Mouse (Mus musculus): ENCODE measurements around the gene Olfr279. TPM values are rescaled to one million over a fixed set of nuclear protein-coding genes. Genes with fewer than 3 reads are reported as not detected.
"Not testable (repeated sequence)": the region's sequence is repeated elsewhere in the genome, so short reads cannot be mapped to it uniquely, and the experiment has no call there.

Gene Olfr279
- polyA plus RNA-seq, 1 experiment from 2014 or later: not detected

GRCm38 (mm10) chr15:98514146-98514545 lies 21.9 kb downstream of the Olfr279 start:
- Histone ChIP-seq H3K4me1 (peaks cover 29% of the 10 kb centered on the region), H3K27ac (replicated peaks) (no peak overlapping the region), H3K9me3 (replicated peaks) (no peaks in the 10 kb centered on the region), H3K4me3 (no peak overlapping the region), H3K27me3 (ENCODE audit: low read depth, poor library complexity, severe bottlenecking) (no peaks in the 10 kb centered on the region), H3K36me3 (peaks cover 28% of the 10 kb centered on the region)
- no peak for DNase-seq (ENCODE audit: low spot score)
- WGBS: 85% methylated on average over 8 of the region's 8 CpGs

- H3K27me3 ChIP-seq (ENCODE audit: low read depth, poor library complexity, severe bottlenecking): not testable (repeated sequence)
These were observed 22.6 kb downstream of the Olfr279 start for GRCm38 (mm10) chr15:98514845-98515244.

GRCm38 (mm10) chr15:98517380-98518355 lies 25.5 kb downstream of the Olfr279 start:
- peak; percentile 60 for DNase-seq (ENCODE audit: low spot score)
- H3K27ac ChIP-seq (replicated peaks): no peak overlapping the region
- peaks cover 9% of the 10 kb centered on the region for H3K4me1 ChIP-seq
- peaks cover 62% of the 10 kb centered on the region for H3K36me3 ChIP-seq
- no peaks in the 10 kb centered on the region for H3K27me3 ChIP-seq (ENCODE audit: low read depth, poor library complexity, severe bottlenecking)
- no peak overlapping the region for H3K4me3 ChIP-seq
- 71% methylated on average over 16 of the region's 16 CpGs for WGBS
- no peaks in the 10 kb centered on the region for H3K9me3 ChIP-seq (replicated peaks)

More at GRCm38 (mm10) chr15:98514845-98515244, 22.6 kb downstream of the Olfr279 start:
- not testable (repeated sequence) for H3K4me3 ChIP-seq; H3K9me3 ChIP-seq (replicated peaks); H3K27ac ChIP-seq (replicated peaks); DNase-seq (ENCODE audit: low spot score)
- WGBS: 87% methylated on average over 2 of the region's 2 CpGs
- Histone ChIP-seq H3K36me3 (peaks cover 34% of the 10 kb centered on the region), H3K4me1 (peaks cover 29% of the 10 kb centered on the region)

- H3K4me3 ChIP-seq: no peak overlapping the region
These were observed 29.0 kb downstream of the Olfr279 start for GRCm38 (mm10) chr15:98521245-98521644.

GRCm38 (mm10) chr15:98526057-98526456 lies 33.9 kb downstream of the Olfr279 start:
- WGBS: 87% methylated on average over 5 of the region's 5 CpGs
- DNase-seq (ENCODE audit: low spot score): no peak
- Histone ChIP-seq H3K27ac (replicated peaks) (no peak overlapping the region), H3K4me3 (no peak overlapping the region), H3K9me3 (replicated peaks) (no peaks in the 10 kb centered on the region), H3K27me3 (ENCODE audit: low read depth, poor library complexity, severe bottlenecking) (no peaks in the 10 kb centered on the region), H3K4me1 (no peaks in the 10 kb centered on the region), H3K36me3 (peaks cover 100% of the 10 kb centered on the region)

More at GRCm38 (mm10) chr15:98521245-98521644, 29.0 kb downstream of the Olfr279 start:
- Histone ChIP-seq H3K27me3 (ENCODE audit: low read depth, poor library complexity, severe bottlenecking) (no peaks in the 10 kb centered on the region), H3K4me1 (no peaks in the 10 kb centered on the region), H3K27ac (replicated peaks) (no peak overlapping the region), H3K9me3 (replicated peaks) (no peaks in the 10 kb centered on the region), H3K36me3 (peaks cover 90% of the 10 kb centered on the region)
- DNase-seq (ENCODE audit: low spot score): no peak
- 95% methylated on average over 3 of the region's 3 CpGs for WGBS

GRCm38 (mm10) chr15:98527056-98527771 lies 35.0 kb downstream of the Olfr279 start:
- 95% methylated on average over 5 of the region's 5 CpGs for WGBS
- no peak for DNase-seq (ENCODE audit: low spot score)
- no peak overlapping the region for H3K4me3 ChIP-seq
- peaks cover 5% of the 10 kb centered on the region for H3K4me1 ChIP-seq
- no peaks in the 10 kb centered on the region for H3K9me3 ChIP-seq (replicated peaks)
- no peak overlapping the region for H3K27ac ChIP-seq (replicated peaks)
- H3K27me3 ChIP-seq (ENCODE audit: low read depth, poor library complexity, severe bottlenecking): no peaks in the 10 kb centered on the region
- peaks cover 100% of the 10 kb centered on the region for H3K36me3 ChIP-seq

GRCm38 (mm10) chr15:98528066-98528563 lies 35.9 kb downstream of the Olfr279 start:
- Histone ChIP-seq H3K27ac (replicated peaks) (no peak overlapping the region), H3K4me1 (peaks cover 14% of the 10 kb centered on the region), H3K9me3 (replicated peaks) (no peaks in the 10 kb centered on the region), H3K4me3 (no peak overlapping the region), H3K27me3 (ENCODE audit: low read depth, poor library complexity, severe bottlenecking) (no peaks in the 10 kb centered on the region), H3K36me3 (peaks cover 94% of the 10 kb centered on the region)
- WGBS: 91% methylated on average over 5 of the region's 5 CpGs
- DNase-seq (ENCODE audit: low spot score): no peak

- Histone ChIP-seq H3K4me1 (peaks cover 15% of the 10 kb centered on the region), H3K27me3 (ENCODE audit: low read depth, poor library complexity, severe bottlenecking) (no peaks in the 10 kb centered on the region), H3K27ac (replicated peaks) (0 out of 2 replicates have a peak overlapping the region, but pooled peaks have one; percentile 99), H3K36me3 (peaks cover 54% of the 10 kb centered on the region), H3K9me3 (replicated peaks) (no peaks in the 10 kb centered on the region), H3K4me3 (peak overlapping the region; percentile 89)
- DNase-seq (ENCODE audit: low spot score): no peak
- WGBS: 66% methylated on average over 5 of the region's 5 CpGs
These were observed 40.1 kb downstream of the Olfr279 start for GRCm38 (mm10) chr15:98532281-98532680.

- under 1% methylated on average over 18 of the region's 18 CpGs for WGBS
- H3K4me3 ChIP-seq: peak overlapping the region; percentile 89
- H3K36me3 ChIP-seq: peaks cover 49% of the 10 kb centered on the region
- H3K4me1 ChIP-seq: peaks cover 15% of the 10 kb centered on the region
- peak; percentile 21 for DNase-seq (ENCODE audit: low spot score)
- peak overlapping the region; percentile 99 for H3K27ac ChIP-seq (replicated peaks)
- no peaks in the 10 kb centered on the region for H3K9me3 ChIP-seq (replicated peaks)
- no peaks in the 10 kb centered on the region for H3K27me3 ChIP-seq (ENCODE audit: low read depth, poor library complexity, severe bottlenecking)
These were observed 40.9 kb downstream of the Olfr279 start for GRCm38 (mm10) chr15:98533035-98533531.

GRCm38 (mm10) chr15:98533881-98534627 lies 41.9 kb downstream of the Olfr279 start, which contains the start of gene Kansl2:
TSS of gene Kansl2 (minus strand) at chr15:98534264.
- Histone ChIP-seq H3K27me3 (ENCODE audit: low read depth, poor library complexity, severe bottlenecking) (no peaks in the 10 kb centered on the region), H3K4me3 (peak within 1 kb of the TSS; percentile 89), H3K27ac (replicated peaks) (peak within 1 kb of the TSS; percentile 99), H3K9me3 (replicated peaks) (no peaks in the 10 kb centered on the region), H3K36me3 (peaks cover 48% of the 10 kb centered on the region), H3K4me1 (peaks cover 15% of the 10 kb centered on the region)
- DNase-seq (ENCODE audit: low spot score): peak; percentile 99
- under 1% methylated on average over 70 of the region's 70 CpGs for WGBS

- no peaks in the 10 kb centered on the region for H3K27me3 ChIP-seq (ENCODE audit: low read depth, poor library complexity, severe bottlenecking)
- no peak for DNase-seq (ENCODE audit: low spot score)
- H3K36me3 ChIP-seq: peaks cover 45% of the 10 kb centered on the region
- H3K4me1 ChIP-seq: peaks cover 15% of the 10 kb centered on the region
- 88% methylated on average over 4 of the region's 4 CpGs for WGBS
- H3K27ac ChIP-seq (replicated peaks): no peak overlapping the region
- no peak overlapping the region for H3K4me3 ChIP-seq
- H3K9me3 ChIP-seq (replicated peaks): no peaks in the 10 kb centered on the region
These were observed 43.7 kb downstream of the Olfr279 start for GRCm38 (mm10) chr15:98535921-98536320.
